Mouse (Mus musculus): ENCODE results near the gene Cirbp. TPM values are rescaled to one million over a fixed set of nuclear protein-coding genes. Genes with fewer than 3 reads are reported as not detected.

Cirbp gene
- total and polyA plus RNA-seq, 2 experiments from 2014 or later: 315 to 829 TPM

GRCm38 (mm10) chr10:80155277-80155676 is 10.5 kb upstream of the Cirbp start:
- H3K4me3 ChIP-seq (ENCODE audit: low read depth, low read length): no peak overlapping the region
- 27% methylated on average over 1 of the region's 1 CpGs for WGBS
- no peak for TF ChIP-seq CTCF (IDR thresholded peaks at IDR 0.05)
- no peak for ATAC-seq (ENCODE audit: low FRiP score)
- no peak overlapping the region for H3K9ac ChIP-seq (replicated peaks; ENCODE audit: low read length, poor library complexity, severe bottlenecking)
- H3K4me2 ChIP-seq (ENCODE audit: low read depth, low read length, poor library complexity, severe bottlenecking): no peak overlapping the region
- H3K36me3 ChIP-seq (ENCODE audit: insufficient read depth, low read length): peaks cover 51% of the 10 kb centered on the region
- peaks cover 24% of the 10 kb centered on the region for H3K4me1 ChIP-seq (ENCODE audit: insufficient read depth, low read length)
- no peaks in the 10 kb centered on the region for H3K9me3 ChIP-seq (ENCODE audit: low read length)
- no peaks in the 10 kb centered on the region for H3K27me3 ChIP-seq (ENCODE audit: insufficient read depth, low read length)
- H3K27ac ChIP-seq (ENCODE audit: low read depth, low read length): peak overlapping the region; percentile 51
- no peak for DNase-seq (ENCODE audit: low spot score)

DNA sequence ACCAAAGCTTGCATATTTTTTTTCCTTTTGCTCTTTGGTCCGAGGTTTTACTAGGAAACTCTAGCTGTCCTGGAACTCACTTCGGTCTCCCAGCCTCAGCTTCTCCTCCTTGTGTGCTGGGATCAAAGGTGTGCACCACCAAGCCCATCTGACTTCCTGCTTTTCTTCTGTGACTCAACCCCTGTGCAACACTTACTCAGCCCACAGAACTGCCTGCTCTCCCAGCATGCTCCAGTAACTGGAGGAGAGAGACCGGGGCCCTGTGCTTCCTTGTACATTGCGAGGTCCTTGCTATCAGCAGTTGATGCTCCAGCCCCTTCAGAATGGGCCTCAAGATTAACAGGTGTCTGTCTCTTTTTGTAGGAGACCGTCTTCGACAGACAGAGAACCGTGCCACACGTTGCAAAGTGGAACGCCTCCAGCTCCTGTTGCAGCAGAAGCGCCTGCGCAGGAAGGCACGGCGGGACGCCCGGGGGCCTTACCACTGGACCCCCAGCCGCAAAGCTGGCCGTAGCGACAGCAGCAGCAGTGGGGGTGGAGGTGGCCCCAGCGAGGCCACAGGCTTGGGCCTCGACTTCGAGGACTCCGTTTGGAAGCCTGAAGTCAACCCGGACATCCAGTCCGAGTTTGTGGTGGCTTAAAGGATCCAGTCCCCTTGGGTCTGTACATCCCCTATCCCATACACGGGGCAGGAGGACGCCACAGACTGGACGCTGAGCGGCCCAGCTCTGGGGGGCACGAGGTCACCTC is 9.6 kb upstream of the Cirbp start:
- H3K27me3 ChIP-seq (ENCODE audit: insufficient read depth, low read length): no peaks in the 10 kb centered on the region
- H3K9me3 ChIP-seq (ENCODE audit: low read length): no peaks in the 10 kb centered on the region
- H3K9ac ChIP-seq (replicated peaks; ENCODE audit: low read length, poor library complexity, severe bottlenecking): no peak overlapping the region
- peaks cover 51% of the 10 kb centered on the region for H3K36me3 ChIP-seq (ENCODE audit: insufficient read depth, low read length)
- H3K4me1 ChIP-seq (ENCODE audit: insufficient read depth, low read length): peaks cover 29% of the 10 kb centered on the region
- H3K4me3 ChIP-seq (ENCODE audit: low read depth, low read length): no peak overlapping the region
- WGBS: 85% methylated on average over 29 of the region's 29 CpGs
- DNase-seq (ENCODE audit: low spot score): no peak
- no peak for ATAC-seq (ENCODE audit: low FRiP score)
- peak overlapping the region; percentile 72; the same call in 1 of the 2 replicates for H3K27ac ChIP-seq (ENCODE audit: low read depth, low read length)
- H3K4me2 ChIP-seq (ENCODE audit: low read depth, low read length, poor library complexity, severe bottlenecking): no peak overlapping the region
- no peak for TF ChIP-seq CTCF (IDR thresholded peaks at IDR 0.05)

- ATAC-seq (ENCODE audit: low FRiP score) (no peak), DNase-seq (ENCODE audit: low spot score) (peak; percentile 10)
- 60% methylated on average over 7 of the region's 7 CpGs for WGBS
- H3K36me3 ChIP-seq (ENCODE audit: insufficient read depth, low read length): peaks cover 50% of the 10 kb centered on the region
- TF ChIP-seq CTCF (IDR thresholded peaks at IDR 0.05): no peak
- no peak overlapping the region for H3K4me3 ChIP-seq (ENCODE audit: low read depth, low read length)
- no peak overlapping the region for H3K4me2 ChIP-seq (ENCODE audit: low read depth, low read length, poor library complexity, severe bottlenecking)
- H3K27ac ChIP-seq (ENCODE audit: low read depth, low read length): 0 out of 2 replicates have a peak overlapping the region, but pooled peaks have one; percentile 72
- H3K27me3 ChIP-seq (ENCODE audit: insufficient read depth, low read length): no peaks in the 10 kb centered on the region
- H3K9ac ChIP-seq (replicated peaks; ENCODE audit: low read length, poor library complexity, severe bottlenecking): no peak overlapping the region
- peaks cover 28% of the 10 kb centered on the region for H3K4me1 ChIP-seq (ENCODE audit: insufficient read depth, low read length)
- no peaks in the 10 kb centered on the region for H3K9me3 ChIP-seq (ENCODE audit: low read length)
Observed at GRCm38 (mm10) chr10:80156752-80157053, 9.1 kb upstream of the Cirbp start.

- Histone ChIP-seq H3K36me3 (ENCODE audit: insufficient read depth, low read length) (peaks cover 47% of the 10 kb centered on the region), H3K9me3 (ENCODE audit: low read length) (no peaks in the 10 kb centered on the region), H3K4me3 (ENCODE audit: low read depth, low read length) (no peak overlapping the region), H3K9ac (replicated peaks; ENCODE audit: low read length, poor library complexity, severe bottlenecking) (0 out of 2 replicates have a peak overlapping the region, but pooled peaks have one; percentile 24), H3K4me1 (ENCODE audit: insufficient read depth, low read length) (peaks cover 22% of the 10 kb centered on the region), H3K4me2 (ENCODE audit: low read depth, low read length, poor library complexity, severe bottlenecking) (no peak overlapping the region), H3K27ac (ENCODE audit: low read depth, low read length) (peak overlapping the region; percentile 72), H3K27me3 (ENCODE audit: insufficient read depth, low read length) (no peaks in the 10 kb centered on the region)
- DNase-seq (ENCODE audit: low spot score) (peak; percentile 42), ATAC-seq (ENCODE audit: low FRiP score) (no peak)
- 0 out of 2 replicates have a peak, but pooled peaks have one; percentile 3 for TF ChIP-seq CTCF (IDR thresholded peaks at IDR 0.05)
- 53% methylated on average over 15 of the region's 15 CpGs for WGBS
Observed at GRCm38 (mm10) chr10:80157141-80157929, 8.4 kb upstream of the Cirbp start.

- no peaks in the 10 kb centered on the region for H3K27me3 ChIP-seq (ENCODE audit: insufficient read depth, low read length)
- H3K9me3 ChIP-seq (ENCODE audit: low read length): no peaks in the 10 kb centered on the region
- H3K27ac ChIP-seq (ENCODE audit: low read depth, low read length): peak overlapping the region; percentile 84
- H3K9ac ChIP-seq (replicated peaks; ENCODE audit: low read length, poor library complexity, severe bottlenecking): no peak overlapping the region
- peaks cover 41% of the 10 kb centered on the region for H3K36me3 ChIP-seq (ENCODE audit: insufficient read depth, low read length)
- H3K4me2 ChIP-seq (ENCODE audit: low read depth, low read length, poor library complexity, severe bottlenecking): no peak overlapping the region
- 14% methylated on average over 18 of the region's 18 CpGs for WGBS
- ATAC-seq (ENCODE audit: low FRiP score) (no peak), DNase-seq (ENCODE audit: low spot score) (peak; percentile 19)
- no peak overlapping the region; the same call in 1 of the 2 replicates for H3K4me3 ChIP-seq (ENCODE audit: low read depth, low read length)
- TF ChIP-seq CTCF (IDR thresholded peaks at IDR 0.05): no peak
- peaks cover 14% of the 10 kb centered on the region for H3K4me1 ChIP-seq (ENCODE audit: insufficient read depth, low read length)
Observed at GRCm38 (mm10) chr10:80158307-80158986, 7.3 kb upstream of the Cirbp start.
